Mouse (Mus musculus) G1E (cell line): Measurements from ENCODE around the gene Dmgdh. TPM values are rescaled to one million over a fixed set of nuclear protein-coding genes. Genes with fewer than 3 reads are reported as not detected.

Source experiments
- ATAC-seq: 2 replicates; pipeline ENCODE4 v1.8.0; 2016; ENCODE audit warnings: mild to moderate bottlenecking; ENCODE audit not compliant: insufficient number of reproducible peaks, poor library complexity, low FRiP score, severe bottlenecking; ENCODE audit errors: extremely low read depth
- DNase-seq: peaks from one replicate; pipeline ENCODE4 v3.0.0; 2012; ENCODE audit warnings: low spot score
- H3K27me3 ChIP-seq: 2 replicates; pipeline ENCODE4 v1.6.1; 2012; ENCODE audit warnings: mild to moderate bottlenecking, low read length, inconsistent platforms; ENCODE audit not compliant: insufficient read depth
- H3K36me3 ChIP-seq: replicated peaks from 2 replicates; pipeline ENCODE3; 2012; ENCODE audit warnings: mild to moderate bottlenecking, inconsistent platforms
- H3K4me1 ChIP-seq: 2 replicates; pipeline ENCODE4 v1.6.1; 2012; ENCODE audit warnings: low read depth, low read length, inconsistent platforms, mixed read lengths; ENCODE audit not compliant: insufficient read depth
- H3K4me3 ChIP-seq: 2 replicates; pipeline ENCODE4 v1.5.1; 2012; ENCODE audit warnings: low read depth, mild to moderate bottlenecking, inconsistent platforms, low read length, moderate library complexity, mixed read lengths
- H3K9me3 ChIP-seq: replicated peaks from 2 replicates; pipeline ENCODE4 v1.6.1; 2012; ENCODE audit warnings: inconsistent platforms
- CTCF ChIP-seq: IDR thresholded peaks from 2 replicates; pipeline ENCODE4 v1.5.1; 2012; ENCODE audit warnings: low read depth, low read length, inconsistent platforms, mixed read lengths
- GATA1 ChIP-seq: IDR thresholded peaks from 2 replicates; pipeline ENCODE4 v1.6.1; 2012; ENCODE audit warnings: borderline replicate concordance, low read length, inconsistent platforms, mixed read lengths
- GATA2 ChIP-seq: IDR thresholded peaks from 2 replicates; pipeline ENCODE4 v1.6.1; 2012; ENCODE audit warnings: low read depth, low read length, inconsistent platforms, borderline replicate concordance
- POLR2AphosphoS5 ChIP-seq: IDR thresholded peaks from 2 replicates; pipeline ENCODE4 v1.6.1; 2012; ENCODE audit warnings: low read depth, low read length, inconsistent platforms; ENCODE audit not compliant: insufficient replicate concordance
- TAL1 ChIP-seq: conservative IDR thresholded peaks from 2 replicates; pipeline ENCODE4 v1.6.1; 2012; ENCODE audit warnings: low read depth, low read length, inconsistent platforms, mixed read lengths
- polyA plus RNA-seq: library from polyadenylated mRNA; stranded (reverse); fragments of >175 nt; gene quantifications from 2 replicates; pipeline ENCODE4 v1.2.3, GENCODE M21; 2012
- total RNA-seq, 2 experiments: library from RNA; stranded (forward) in 1 of 2; stranded (reverse) in 1 of 2; fragments of 200-1000 nt in 1 of 2; fragments of >200 nt in 1 of 2; fragmentation: Nextera tagmentation in 1 of 2; gene quantifications; 2 replicates each; pipeline ENCODE4 v1.2.3; 2014 to 2017

Dmgdh gene
- not detected in 2 replicates for total RNA-seq (2014; fragmentation: Nextera tagmentation)
- total RNA-seq (2017), result 0.05 and 0.06 TPM in 2 replicates
- polyA plus RNA-seq, result not detected in 2 replicates

GRCm38 (mm10) chr13:93674131-93674561 lies at the start of gene Dmgdh, which contains the start of gene Bhmt2:
Gene Dmgdh (plus strand): TSS chr13:93674433.
Gene Bhmt2 (minus strand): TSS chr13:93674302.
- H3K27me3 ChIP-seq, result peaks cover 10% of the 10 kb centered on the region
- no peak for ATAC-seq
- H3K36me3 ChIP-seq, result no peaks in the 10 kb centered on the region
- DNase-seq, result no peak
- H3K9me3 ChIP-seq, result no peaks in the 10 kb centered on the region
- no peak within 1 kb of the TSS for H3K4me3 ChIP-seq
- no peak for TF ChIP-seq POLR2AphosphoS5
- no peak for TF ChIP-seq CTCF
- no peak for TF ChIP-seq GATA2
- TF ChIP-seq TAL1, result no peak
- no peak for TF ChIP-seq GATA1
- H3K4me1 ChIP-seq, result no peaks in the 10 kb centered on the region

GRCm38 (mm10) chr13:93628861-93629260 lies 45.4 kb upstream of the Dmgdh start:
- DNase-seq (no peak), ATAC-seq (no peak)
- no peaks in the 10 kb centered on the region for H3K4me1 ChIP-seq
- peaks cover 11% of the 10 kb centered on the region for H3K27me3 ChIP-seq
- TF ChIP-seq POLR2AphosphoS5 (no peak), TAL1 (no peak), GATA2 (no peak)
- H3K4me3 ChIP-seq, result no peak overlapping the region
- no peaks in the 10 kb centered on the region for H3K36me3 ChIP-seq
- H3K9me3 ChIP-seq, result no peaks in the 10 kb centered on the region

GRCm38 (mm10) chr13:93630941-93631705 lies 43.1 kb upstream of the Dmgdh start:
- no peak for TF ChIP-seq GATA1
- no peak for TF ChIP-seq GATA2
- TF ChIP-seq CTCF, result no peak
- TF ChIP-seq TAL1, result no peak
- no peak for TF ChIP-seq POLR2AphosphoS5
- no peaks in the 10 kb centered on the region for H3K4me1 ChIP-seq
- ATAC-seq, result no peak

GRCm38 (mm10) chr13:93632927-93633326 lies 41.3 kb upstream of the Dmgdh start:
- no peaks in the 10 kb centered on the region for H3K36me3 ChIP-seq
- TF ChIP-seq TAL1, result no peak
- no peak for TF ChIP-seq GATA1
- no peak for TF ChIP-seq POLR2AphosphoS5
- no peak for TF ChIP-seq CTCF
- no peak for TF ChIP-seq GATA2
- ATAC-seq, result no peak

More at GRCm38 (mm10) chr13:93630941-93631705, 43.1 kb upstream of the Dmgdh start:
- Histone ChIP-seq H3K27me3 (peaks cover 4% of the 10 kb centered on the region; the same call in 1 of the 2 replicates), H3K36me3 (no peaks in the 10 kb centered on the region), H3K4me3 (no peak overlapping the region), H3K9me3 (no peaks in the 10 kb centered on the region)
- no peak for DNase-seq

GRCm38 (mm10) chr13:93636561-93636960 lies 37.7 kb upstream of the Dmgdh start:
- Histone ChIP-seq H3K9me3 (no peaks in the 10 kb centered on the region), H3K36me3 (no peaks in the 10 kb centered on the region), H3K4me3 (no peak overlapping the region), H3K4me1 (no peaks in the 10 kb centered on the region), H3K27me3 (peaks cover 19% of the 10 kb centered on the region)
- ATAC-seq, result no peak
- TF ChIP-seq GATA1 (no peak), GATA2 (no peak), TAL1 (no peak), CTCF (no peak), POLR2AphosphoS5 (no peak)
- DNase-seq, result no peak

More at GRCm38 (mm10) chr13:93632927-93633326, 41.3 kb upstream of the Dmgdh start:
- DNase-seq, result no peak
- H3K27me3 ChIP-seq, result peaks cover 8% of the 10 kb centered on the region; the same call in 1 of the 2 replicates
- H3K9me3 ChIP-seq, result no peaks in the 10 kb centered on the region
- H3K4me3 ChIP-seq, result no peak overlapping the region
- H3K4me1 ChIP-seq, result no peaks in the 10 kb centered on the region

GRCm38 (mm10) chr13:93637282-93638245 lies 36.7 kb upstream of the Dmgdh start, which contains the start of gene Bhmt:
Gene Bhmt (minus strand): TSS chr13:93637961.
- Histone ChIP-seq H3K4me1 (no peaks in the 10 kb centered on the region), H3K4me3 (no peak within 1 kb of the TSS), H3K36me3 (no peaks in the 10 kb centered on the region), H3K27me3 (peaks cover 19% of the 10 kb centered on the region), H3K9me3 (no peaks in the 10 kb centered on the region)
- TF ChIP-seq CTCF (no peak), GATA2 (no peak), TAL1 (no peak), POLR2AphosphoS5 (no peak), GATA1 (no peak)
- no peak for ATAC-seq
- no peak for DNase-seq
